Mouse (Mus musculus) thymus, adult 2 months (tissue): Measurements from ENCODE around the gene Pex14.

Experiments
- CTCF ChIP-seq: fragments of 200-500 bp; IDR thresholded peaks from 2 replicates; pipeline ENCODE4 v1.5.1; 2012; ENCODE audit warnings: mild to moderate bottlenecking, control low read depth, low read length, moderate library complexity, borderline replicate concordance; ENCODE audit not compliant: control insufficient read depth, poor library complexity, insufficient read depth; ENCODE audit errors: extremely low read depth
- POLR2A ChIP-seq: fragments of 200-500 bp; IDR thresholded peaks from 2 replicates; pipeline ENCODE4 v1.6.1; 2012; ENCODE audit warnings: mild to moderate bottlenecking, low read length, control low read depth, moderate library complexity; ENCODE audit not compliant: control insufficient read depth, poor library complexity, insufficient read depth; ENCODE audit errors: extremely low read depth

GRCm38 (mm10) chr4:149058298-149058697 lies 41.4 kb downstream of the Pex14 start:
- TF ChIP-seq CTCF: no peak
- TF ChIP-seq POLR2A: no peak
